Comparison of ENCODE assay signal across 10 mouse cellular contexts in the genomic region with DNA sequence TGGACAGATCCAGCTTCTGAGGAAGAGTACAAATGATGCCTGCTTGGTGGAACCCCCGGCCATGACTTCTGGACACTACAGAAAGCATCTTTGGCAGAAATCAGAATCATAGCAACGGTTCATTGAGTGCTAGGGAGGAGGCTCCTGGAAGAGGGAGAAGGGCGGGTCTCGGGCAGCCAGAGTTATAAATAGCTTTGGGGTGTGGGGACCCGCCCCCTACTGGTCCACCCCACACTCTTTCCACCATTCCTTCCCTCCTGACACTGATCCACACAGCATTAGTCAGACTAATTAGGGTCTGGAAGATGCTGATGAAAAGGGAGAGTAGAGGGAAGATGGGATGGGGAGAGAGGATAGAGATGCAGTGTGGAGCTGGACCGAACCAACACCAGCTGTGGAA. TPM values are rescaled to one million over a fixed set of nuclear protein-coding genes. Genes with fewer than 3 reads are reported as not detected.
DNase-seq lines count a peak whose midpoint lies in the region; ATAC-seq and TF ChIP-seq lines count a peak whose summit lies in the region.
"Had no signal": no experiment of that assay in that cellular context is flagged by ENCODE, and none has a peak within 500 bp of the region (broad histone marks: within the 10 kb centered on the region; RNA-seq: fewer than 3 reads in every experiment).

No protein-coding gene starts in this region.

- intact Hi-C loops in left cerebral cortex, adult 2 months (cut with DNase I): no loop called here

- no peak overlapping the region for H3K4me3 ChIP-seq in hindbrain, embryonic 12.5 days
- no peak overlapping the region for H3K4me3 ChIP-seq in hindbrain, embryonic 14.5 days (replicated peaks; ENCODE audit: low read length)
- H3K4me3 ChIP-seq in E14TG2a.4 (replicated peaks; ENCODE audit: low read length): peak overlapping the region; percentile 71
- no peak overlapping the region for H3K4me3 ChIP-seq in liver, embryonic 12.5 days
- H3K4me3 ChIP-seq in left cerebral cortex, adult 2 months: no peak overlapping the region

- H3K4me1 ChIP-seq in hindbrain, embryonic 12.5 days: peaks cover 33% of the 10 kb centered on the region
- H3K4me1 ChIP-seq in hindbrain, embryonic 14.5 days (replicated peaks; ENCODE audit: control insufficient read depth, insufficient read depth, low read length): peaks cover 23% of the 10 kb centered on the region
- H3K4me1 ChIP-seq in E14TG2a.4 (replicated peaks; ENCODE audit: low read depth, low read length): peaks cover 72% of the 10 kb centered on the region
- peaks cover 56% of the 10 kb centered on the region for H3K4me1 ChIP-seq in liver, embryonic 12.5 days

- no peak for DNase-seq in hindbrain, embryonic 14.5 days (ENCODE audit: low spot score)
- DNase-seq in NIH3T3 (ENCODE audit: low read depth): peak; percentile 47
- no peak for DNase-seq in left cerebral cortex, adult 2 months (ENCODE audit: extremely low spot score in 1 of 2, low spot score in 2 of 2)
- DNase-seq: cerebellum, adult 9-10 months; kidney, postnatal 36 days; midbrain, embryonic 14.5 days had no signal

- ATAC-seq in hindbrain, embryonic 12.5 days (ENCODE audit: low FRiP score): no peak
- ATAC-seq in hindbrain, embryonic 14.5 days (ENCODE audit: low FRiP score): no peak
- ATAC-seq in liver, embryonic 12.5 days: no peak
- ATAC-seq in monocyte, adult 5-6 weeks (replicated peaks; ENCODE audit: insufficient number of reproducible peaks, low FRiP score, low TSS enrichment, poor library complexity, severe bottlenecking): no peak

- peak; percentile 8; the same call in 1 of the 2 replicates for TF ChIP-seq CTCF in E14TG2a.4 (conservative IDR thresholded peaks at IDR 0.05; ENCODE audit: low read length)
- no peak for TF ChIP-seq CTCF in left cerebral cortex, adult 2 months (IDR thresholded peaks at IDR 0.05)

- 0 out of 2 replicates have a peak overlapping the region, but pooled peaks have one; percentile 17 for H3K4me2 ChIP-seq in hindbrain, embryonic 12.5 days (replicated peaks)
- H3K4me2 ChIP-seq in hindbrain, embryonic 14.5 days (replicated peaks): no peak overlapping the region
- H3K4me2 ChIP-seq in liver, embryonic 12.5 days: peak overlapping the region; percentile 91

- H3K9me3 ChIP-seq in hindbrain, embryonic 12.5 days (replicated peaks): no peaks in the 10 kb centered on the region
- H3K9me3 ChIP-seq in hindbrain, embryonic 14.5 days (ENCODE audit: control insufficient read depth, low read length): no peaks in the 10 kb centered on the region
- H3K9me3 ChIP-seq in E14TG2a.4 (ENCODE audit: low read length): no peaks in the 10 kb centered on the region
- no peaks in the 10 kb centered on the region for H3K9me3 ChIP-seq in liver, embryonic 12.5 days (replicated peaks)

- H3K9ac ChIP-seq in hindbrain, embryonic 12.5 days: peak overlapping the region; percentile 10; the same call in 1 of the 2 replicates
- no peak overlapping the region for H3K9ac ChIP-seq in hindbrain, embryonic 14.5 days
- H3K9ac ChIP-seq in liver, embryonic 12.5 days: peak overlapping the region; percentile 32; the same call in 1 of the 2 replicates

- no peaks in the 10 kb centered on the region for H3K27me3 ChIP-seq in hindbrain, embryonic 12.5 days
- no peaks in the 10 kb centered on the region for H3K27me3 ChIP-seq in hindbrain, embryonic 14.5 days (ENCODE audit: control insufficient read depth, insufficient read depth, low read length)
- H3K27me3 ChIP-seq in E14TG2a.4 (ENCODE audit: insufficient read depth, low read length): no peaks in the 10 kb centered on the region
- H3K27me3 ChIP-seq in liver, embryonic 12.5 days (replicated peaks): no peaks in the 10 kb centered on the region

- H3K36me3 ChIP-seq in hindbrain, embryonic 12.5 days: peaks cover 28% of the 10 kb centered on the region
- peaks cover 19% of the 10 kb centered on the region for H3K36me3 ChIP-seq in hindbrain, embryonic 14.5 days (replicated peaks; ENCODE audit: control insufficient read depth, insufficient read depth)
- H3K36me3 ChIP-seq in E14TG2a.4 (ENCODE audit: insufficient read depth, low read length): peaks cover 38% of the 10 kb centered on the region
- peaks cover 34% of the 10 kb centered on the region for H3K36me3 ChIP-seq in liver, embryonic 12.5 days

- H3K27ac ChIP-seq in hindbrain, embryonic 12.5 days: peak overlapping the region; percentile 1; the same call in 1 of the 2 replicates
- no peak overlapping the region for H3K27ac ChIP-seq in hindbrain, embryonic 14.5 days
- 0 out of 2 replicates have a peak overlapping the region, but pooled peaks have one; percentile 52 for H3K27ac ChIP-seq in liver, embryonic 12.5 days
- H3K27ac ChIP-seq in left cerebral cortex, adult 2 months: no peak overlapping the region

- WGBS in hindbrain, embryonic 12.5 days: 42% methylated on average over 6 of the region's 6 CpGs
- 44% methylated on average over 6 of the region's 6 CpGs for WGBS in hindbrain, embryonic 14.5 days
- WGBS in liver, embryonic 12.5 days (ENCODE audit: insufficient replicate concordance): 22% methylated on average over 6 of the region's 6 CpGs

RNA-seq across cellular contexts. Expression of a gene that starts 3.8 kb away (rescaled TPM):
- 91.2 and 91.8 TPM in 2 replicates for polyA plus RNA-seq in hindbrain, embryonic 12.5 days (2016; fragmentation: Nextera tagmentation; extraction: Ambion mirVana)
- 58.4 and 58.6 TPM in 2 replicates for polyA plus RNA-seq in hindbrain, embryonic 14.5 days (2014; fragmentation: Nextera tagmentation; extraction: Ambion mirVana)
- 71.9 and 80.4 TPM in 2 replicates for polyA plus RNA-seq in liver, embryonic 12.5 days (2016; fragmentation: Nextera tagmentation; extraction: Ambion mirVana)
- total RNA-seq in monocyte, adult 5-6 weeks (2017): 214 to 370 TPM (median 269 TPM) in 3 replicates
- 10 to 100 TPM; 75.1 to 86.6 TPM for total RNA-seq in left cerebral cortex, adult 2 months (2021)

RNA-seq across cellular contexts. Expression of a gene that starts 9.4 kb away (rescaled TPM):
- polyA plus RNA-seq in hindbrain, embryonic 12.5 days (2016; fragmentation: Nextera tagmentation; extraction: Ambion mirVana): 0.23 and 0.36 TPM in 2 replicates
- 0.13 and 0.33 TPM in 2 replicates for polyA plus RNA-seq in hindbrain, embryonic 14.5 days (2014; fragmentation: Nextera tagmentation; extraction: Ambion mirVana)
- 0.12 TPM in 1 of 2 replicates, not detected in the other for polyA plus RNA-seq in liver, embryonic 12.5 days (2016; fragmentation: Nextera tagmentation; extraction: Ambion mirVana)
- total RNA-seq in monocyte, adult 5-6 weeks (2017): 26.8 to 46.7 TPM (median 35.0 TPM) in 3 replicates
- under 1 TPM; 0.37 to 0.38 TPM for total RNA-seq in left cerebral cortex, adult 2 months (2021)

RNA-seq across cellular contexts. Expression of a gene that starts 22.4 kb away (rescaled TPM):
- polyA plus RNA-seq in hindbrain, embryonic 12.5 days (2016; fragmentation: Nextera tagmentation; extraction: Ambion mirVana): 1,212 and 1,459 TPM in 2 replicates
- polyA plus RNA-seq in hindbrain, embryonic 14.5 days (2014; fragmentation: Nextera tagmentation; extraction: Ambion mirVana): 1,197 and 1,586 TPM in 2 replicates
- 1,803 and 1,813 TPM in 2 replicates for polyA plus RNA-seq in liver, embryonic 12.5 days (2016; fragmentation: Nextera tagmentation; extraction: Ambion mirVana)
- 599 to 964 TPM (median 888 TPM) in 3 replicates for total RNA-seq in monocyte, adult 5-6 weeks (2017)
- total RNA-seq in left cerebral cortex, adult 2 months (2021): 100 to 1,000 TPM; 488 to 501 TPM

RNA-seq across cellular contexts. Expression of a gene that starts 36.7 kb away (rescaled TPM):
- polyA plus RNA-seq in hindbrain, embryonic 12.5 days (2016; fragmentation: Nextera tagmentation; extraction: Ambion mirVana): 0.27 TPM in 1 of 2 replicates, not detected in the other
- 0.16 and 0.17 TPM in 2 replicates for polyA plus RNA-seq in hindbrain, embryonic 14.5 days (2014; fragmentation: Nextera tagmentation; extraction: Ambion mirVana)
- polyA plus RNA-seq in liver, embryonic 12.5 days (2016; fragmentation: Nextera tagmentation; extraction: Ambion mirVana): not detected in 2 replicates
- not detected in 3 replicates for total RNA-seq in monocyte, adult 5-6 weeks (2017)
- total RNA-seq in left cerebral cortex, adult 2 months (2021): not detected
- polyA plus RNA-seq: midbrain, embryonic 14.5 days had no signal

RNA-seq across cellular contexts. Expression of a gene that starts 36.8 kb away (rescaled TPM):
- not detected in 2 replicates for polyA plus RNA-seq in hindbrain, embryonic 12.5 days (2016; fragmentation: Nextera tagmentation; extraction: Ambion mirVana)
- polyA plus RNA-seq in hindbrain, embryonic 14.5 days (2014; fragmentation: Nextera tagmentation; extraction: Ambion mirVana): 0.27 TPM in 1 of 2 replicates, not detected in the other
- not detected in 2 replicates for polyA plus RNA-seq in liver, embryonic 12.5 days (2016; fragmentation: Nextera tagmentation; extraction: Ambion mirVana)
- not detected in 3 replicates for total RNA-seq in monocyte, adult 5-6 weeks (2017)
- total RNA-seq in left cerebral cortex, adult 2 months (2021): not detected
- polyA plus RNA-seq: midbrain, embryonic 14.5 days had no signal

Comparison
In these comparisons a context has a peak if more than half of its experiments do, and no peak if none do; other contexts are left out.
1. H3K27ac ChIP-seq: peak in hindbrain, embryonic 12.5 days (single experiment) and liver, embryonic 12.5 days (single experiment); none in hindbrain, embryonic 14.5 days (single experiment) and left cerebral cortex, adult 2 months (single experiment).